Mouse (Mus musculus) B cell, adult 2 months (primary cell): ENCODE data around the gene Plvap.

ENCODE experiments used
- DNase-seq, 2 experiments: peaks; one replicate each; pipeline ENCODE4 v3.0.0; 2022

Gene Plvap

GRCm38 (mm10) chr8:71464513-71465500 is 46.7 kb downstream of the Plvap start, which contains the start of gene Mrpl34:
TSS of gene Mrpl34 (plus strand) at chr8:71464959.
- peak; percentile 98 to 99 for DNase-seq

- peak; percentile 93 for DNase-seq
Observed at GRCm38 (mm10) chr8:71463188-71464033, 48.1 kb downstream of the Plvap start, which contains the start of gene Abhd8. TSS of gene Abhd8 (minus strand) at chr8:71463655.

- peak; percentile 70 to 75 for DNase-seq
Observed at GRCm38 (mm10) chr8:71462786-71463185, 48.8 kb downstream of the Plvap start.

- DNase-seq: no peak
Observed at GRCm38 (mm10) chr8:71462191-71462590, 49.4 kb downstream of the Plvap start.

GRCm38 (mm10) chr8:71461152-71461840 is 50.3 kb downstream of the Plvap start:
- DNase-seq: no peak

GRCm38 (mm10) chr8:71460716-71461115 is 50.8 kb downstream of the Plvap start:
- DNase-seq: no peak

GRCm38 (mm10) chr8:71457659-71458270 is 53.8 kb downstream of the Plvap start:
- DNase-seq: no peak

GRCm38 (mm10) chr8:71456906-71457305 is 54.6 kb downstream of the Plvap start:
- no peak for DNase-seq

GRCm38 (mm10) chr8:71454668-71455067 is 56.9 kb downstream of the Plvap start:
- no peak for DNase-seq

GRCm38 (mm10) chr8:71452669-71453068 is 58.9 kb downstream of the Plvap start:
- no peak for DNase-seq

GRCm38 (mm10) chr8:71451777-71452176 is 59.8 kb downstream of the Plvap start:
- no peak for DNase-seq

GRCm38 (mm10) chr8:71451337-71451736 is 60.2 kb downstream of the Plvap start:
- DNase-seq: no peak
